Mouse (Mus musculus) heart, postnatal 0 days (tissue): ENCODE measurements around the gene Gm20532.

Experiments
- CTCF ChIP-seq: IDR thresholded peaks from 2 replicates; pipeline ENCODE4 v1.5.1; 2016; ENCODE audit warnings: antibody characterized with exemption, control low read depth, low read depth
- EP300 ChIP-seq: IDR thresholded peaks from 2 replicates; pipeline ENCODE4 v1.6.1; 2016; ENCODE audit warnings: antibody characterized with exemption, low read depth

DNA sequence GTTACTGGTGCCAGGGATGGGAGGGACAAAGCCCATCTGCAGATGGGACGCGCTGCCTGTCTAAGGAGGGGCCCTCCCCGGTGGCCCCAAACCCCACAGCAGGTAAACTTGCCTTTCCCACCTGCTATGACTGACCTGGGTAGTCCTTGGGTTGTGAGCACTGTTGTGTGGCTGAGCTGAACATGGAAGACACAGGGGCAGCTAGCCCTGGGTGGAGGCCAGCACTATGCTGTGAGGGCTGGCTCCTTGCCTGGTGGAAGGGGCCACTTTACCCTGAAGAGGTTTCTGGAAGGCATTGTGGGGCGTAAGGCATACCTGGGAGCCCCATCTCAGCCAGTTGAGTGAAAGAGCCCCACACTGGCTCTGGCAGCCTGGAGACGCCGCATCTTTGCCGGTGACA lies 4.5 kb downstream of the Gm20532 start:
- TF ChIP-seq EP300 (no peak), CTCF (no peak)
